Mouse (Mus musculus): Measurements from ENCODE around the gene Braf. TPM values are rescaled to one million over a fixed set of nuclear protein-coding genes. Genes with fewer than 3 reads are reported as not detected.

The Braf gene
- polyA plus RNA-seq, 1 experiment from 2014 or later: 4.8 TPM

DNA sequence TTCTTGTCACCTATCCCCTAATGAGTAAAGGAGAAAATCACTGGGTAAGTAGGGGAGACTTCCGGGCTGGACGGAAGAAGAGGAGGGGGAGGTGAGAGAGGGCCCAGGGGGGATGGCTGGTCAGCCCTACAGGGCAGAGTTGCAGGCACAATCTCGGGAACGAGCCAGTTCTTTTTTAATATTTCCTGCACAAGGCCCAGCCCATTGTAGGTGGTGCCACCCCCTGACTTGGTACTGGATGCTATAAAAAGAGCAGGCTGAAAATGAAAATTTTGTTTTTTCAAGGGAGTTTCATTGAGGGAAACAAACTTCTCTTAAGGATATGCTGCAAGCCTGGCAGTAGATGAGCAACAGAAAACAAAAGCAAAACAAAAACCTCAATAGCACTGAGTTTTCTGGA lies 44.7 kb downstream of the Braf start:
- ATAC-seq (ENCODE audit: low FRiP score, low TSS enrichment) (no peak), DNase-seq (ENCODE audit: low spot score) (no peak)
- WGBS: 66% methylated on average over 4 of the region's 4 CpGs
- Histone ChIP-seq H3K4me2 (replicated peaks; ENCODE audit: low read depth) (no peak overlapping the region), H3K27me3 (ENCODE audit: control insufficient read depth, insufficient read depth, low read length) (no peaks in the 10 kb centered on the region), H3K36me3 (ENCODE audit: control insufficient read depth, insufficient read depth, low read length) (0 out of 2 replicates have a peak, but pooled peaks cover 5% of the 10 kb centered on the region), H3K9ac (ENCODE audit: low read length) (no peak overlapping the region), H3K9me3 (ENCODE audit: control insufficient read depth, low read length) (no peaks in the 10 kb centered on the region), H3K27ac (replicated peaks) (no peak overlapping the region), H3K4me1 (replicated peaks; ENCODE audit: control insufficient read depth, insufficient read depth) (no peaks in the 10 kb centered on the region), H3K4me3 (ENCODE audit: low read depth, low read length) (no peak overlapping the region)
- no peak for TF ChIP-seq CTCF (IDR thresholded peaks at IDR 0.05; ENCODE audit: low read depth)
- TF ChIP-seq EP300 (optimal IDR thresholded peaks at IDR 0.05): no peak

DNA sequence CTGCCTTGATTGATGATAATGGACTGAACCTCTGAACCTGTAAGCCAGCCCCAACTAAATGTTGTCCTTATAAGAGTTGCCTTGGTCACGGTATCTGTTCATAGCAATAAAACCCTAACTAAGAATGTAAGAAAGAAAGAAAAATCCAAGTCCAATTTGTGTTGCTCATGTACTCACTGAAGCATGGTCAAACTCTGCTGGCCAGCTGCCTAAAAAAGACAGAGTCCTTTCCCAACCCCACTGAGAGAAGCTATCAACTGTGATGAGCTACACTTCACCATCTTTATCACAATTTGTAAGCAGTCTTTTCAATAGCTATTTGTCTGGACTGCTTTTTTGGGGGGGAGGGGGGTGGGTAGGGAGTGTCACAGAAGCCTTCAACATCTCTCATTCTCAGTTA lies 47.0 kb downstream of the Braf start:
- TF ChIP-seq EP300 (optimal IDR thresholded peaks at IDR 0.05) (no peak), CTCF (IDR thresholded peaks at IDR 0.05; ENCODE audit: low read depth) (no peak)
- Histone ChIP-seq H3K9me3 (ENCODE audit: control insufficient read depth, low read length) (no peaks in the 10 kb centered on the region), H3K4me3 (ENCODE audit: low read depth, low read length) (no peak overlapping the region), H3K4me2 (replicated peaks; ENCODE audit: low read depth) (no peak overlapping the region), H3K4me1 (replicated peaks; ENCODE audit: control insufficient read depth, insufficient read depth) (no peaks in the 10 kb centered on the region), H3K27me3 (ENCODE audit: control insufficient read depth, insufficient read depth, low read length) (no peaks in the 10 kb centered on the region), H3K27ac (replicated peaks) (no peak overlapping the region), H3K9ac (ENCODE audit: low read length) (no peak overlapping the region), H3K36me3 (ENCODE audit: control insufficient read depth, insufficient read depth, low read length) (0 out of 2 replicates have a peak, but pooled peaks cover 5% of the 10 kb centered on the region)
- DNase-seq (ENCODE audit: low spot score): no peak
- 97% methylated on average over 1 of the region's 1 CpGs for WGBS
- no peak for ATAC-seq (ENCODE audit: low FRiP score, low TSS enrichment)

- 0 out of 2 replicates have a peak, but pooled peaks cover 5% of the 10 kb centered on the region for H3K36me3 ChIP-seq (ENCODE audit: control insufficient read depth, insufficient read depth, low read length)
- no peak for DNase-seq (ENCODE audit: low spot score)
- H3K4me1 ChIP-seq (replicated peaks; ENCODE audit: control insufficient read depth, insufficient read depth): no peaks in the 10 kb centered on the region
- no peaks in the 10 kb centered on the region for H3K27me3 ChIP-seq (ENCODE audit: control insufficient read depth, insufficient read depth, low read length)
- H3K9me3 ChIP-seq (ENCODE audit: control insufficient read depth, low read length): no peaks in the 10 kb centered on the region
- WGBS: 89% methylated on average over 7 of the region's 7 CpGs
- ATAC-seq (ENCODE audit: low FRiP score, low TSS enrichment): no peak
- H3K4me2 ChIP-seq (replicated peaks; ENCODE audit: low read depth): no peak overlapping the region
- no peak for TF ChIP-seq EP300 (optimal IDR thresholded peaks at IDR 0.05)
- no peak for TF ChIP-seq CTCF (IDR thresholded peaks at IDR 0.05; ENCODE audit: low read depth)
- H3K9ac ChIP-seq (ENCODE audit: low read length): no peak overlapping the region
- no peak overlapping the region for H3K4me3 ChIP-seq (ENCODE audit: low read depth, low read length)
- no peak overlapping the region for H3K27ac ChIP-seq (replicated peaks)
Measured at GRCm38 (mm10) chr6:39675081-39675480, 50.2 kb downstream of the Braf start.

DNA sequence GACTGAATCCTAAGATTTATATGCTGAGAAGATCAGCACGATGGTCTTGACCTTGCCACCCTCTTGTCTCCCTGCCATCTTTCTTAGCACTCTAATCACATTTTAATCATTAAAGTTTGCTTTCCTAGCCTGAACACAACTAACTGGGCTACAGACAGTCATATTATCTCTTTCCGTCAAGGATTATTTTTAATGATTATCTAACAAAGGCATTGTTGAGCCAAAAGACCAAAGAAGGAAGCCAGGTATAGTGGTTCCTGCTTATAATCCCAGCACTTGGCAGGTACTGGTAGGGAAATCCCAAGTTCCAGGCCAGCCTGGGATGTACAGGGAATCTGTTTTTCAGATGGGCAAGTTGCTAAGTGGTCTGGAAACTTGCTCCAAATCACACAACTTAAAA lies 114.0 kb downstream of the Braf start:
- WGBS: 80% methylated on average over 2 of the region's 2 CpGs

DNA sequence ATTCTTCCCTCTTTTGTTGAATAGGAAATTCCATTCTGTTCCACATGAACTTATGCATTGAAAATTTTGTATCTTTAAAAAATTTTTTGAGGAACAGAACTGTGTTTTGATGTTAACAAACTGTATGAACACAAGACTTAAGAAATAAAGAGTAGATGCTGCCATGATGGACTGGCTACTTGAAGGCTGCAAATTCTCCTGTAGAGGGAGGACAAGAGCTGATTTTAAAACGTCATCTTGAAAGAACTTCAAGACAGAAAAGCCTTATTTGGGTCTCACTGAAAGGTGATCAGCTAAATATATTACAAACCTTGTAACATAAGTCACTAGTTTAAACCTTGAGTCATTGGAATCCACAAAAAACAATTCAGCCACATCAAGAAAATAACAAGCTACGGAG lies 115.1 kb downstream of the Braf start:
- H3K4me2 ChIP-seq (replicated peaks; ENCODE audit: low read depth): no peak overlapping the region
- no peaks in the 10 kb centered on the region for H3K9me3 ChIP-seq (ENCODE audit: control insufficient read depth, low read length)
- TF ChIP-seq EP300 (optimal IDR thresholded peaks at IDR 0.05) (no peak), CTCF (IDR thresholded peaks at IDR 0.05; ENCODE audit: low read depth) (peak; percentile 56)
- no peak overlapping the region for H3K27ac ChIP-seq (replicated peaks)
- no peak for DNase-seq (ENCODE audit: low spot score)
- no peaks in the 10 kb centered on the region for H3K27me3 ChIP-seq (ENCODE audit: control insufficient read depth, insufficient read depth, low read length)
- no peak overlapping the region for H3K9ac ChIP-seq (ENCODE audit: low read length)
- H3K4me1 ChIP-seq (replicated peaks; ENCODE audit: control insufficient read depth, insufficient read depth): no peaks in the 10 kb centered on the region
- no peak for ATAC-seq (ENCODE audit: low FRiP score, low TSS enrichment)
- no peak overlapping the region for H3K4me3 ChIP-seq (ENCODE audit: low read depth, low read length)
- peaks cover 8% of the 10 kb centered on the region; the same call in 1 of the 2 replicates for H3K36me3 ChIP-seq (ENCODE audit: control insufficient read depth, insufficient read depth, low read length)
- WGBS: 62% methylated on average over 2 of the region's 2 CpGs

More for the DNA sequence above, 114.0 kb downstream of the Braf start:
- H3K9me3 ChIP-seq (ENCODE audit: control insufficient read depth, low read length): no peaks in the 10 kb centered on the region
- TF ChIP-seq EP300 (optimal IDR thresholded peaks at IDR 0.05): no peak
- TF ChIP-seq CTCF (IDR thresholded peaks at IDR 0.05; ENCODE audit: low read depth): no peak
- peaks cover 8% of the 10 kb centered on the region; the same call in 1 of the 2 replicates for H3K36me3 ChIP-seq (ENCODE audit: control insufficient read depth, insufficient read depth, low read length)
- H3K27me3 ChIP-seq (ENCODE audit: control insufficient read depth, insufficient read depth, low read length): no peaks in the 10 kb centered on the region
- H3K9ac ChIP-seq (ENCODE audit: low read length): no peak overlapping the region
- no peak overlapping the region for H3K4me3 ChIP-seq (ENCODE audit: low read depth, low read length)
- H3K27ac ChIP-seq (replicated peaks): no peak overlapping the region
- DNase-seq (ENCODE audit: low spot score): no peak
- H3K4me2 ChIP-seq (replicated peaks; ENCODE audit: low read depth): no peak overlapping the region
- no peak for ATAC-seq (ENCODE audit: low FRiP score, low TSS enrichment)
- no peaks in the 10 kb centered on the region for H3K4me1 ChIP-seq (replicated peaks; ENCODE audit: control insufficient read depth, insufficient read depth)

DNA sequence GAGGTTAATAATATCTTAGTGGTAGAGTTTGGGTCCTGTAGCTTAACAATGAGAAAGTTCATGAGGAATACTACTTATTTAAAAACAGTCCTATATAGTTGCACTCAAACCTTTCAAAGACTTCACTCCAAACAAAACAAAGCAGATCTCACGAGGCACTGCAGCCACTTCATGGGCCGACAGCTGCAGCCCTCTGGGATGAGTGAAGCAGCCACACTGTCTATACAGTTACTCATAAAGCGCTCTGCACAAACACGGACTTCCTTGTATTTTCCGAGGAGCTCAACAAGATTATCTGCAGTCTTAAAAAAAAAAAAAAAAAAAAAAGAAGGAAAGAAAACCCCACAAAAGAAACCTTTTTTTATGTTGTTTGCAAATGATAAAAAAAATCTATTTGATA lies 117.9 kb downstream of the Braf start:
- no peak for ATAC-seq (ENCODE audit: low FRiP score, low TSS enrichment)
- Histone ChIP-seq H3K4me2 (replicated peaks; ENCODE audit: low read depth) (no peak overlapping the region), H3K4me1 (replicated peaks; ENCODE audit: control insufficient read depth, insufficient read depth) (no peaks in the 10 kb centered on the region), H3K27me3 (ENCODE audit: control insufficient read depth, insufficient read depth, low read length) (no peaks in the 10 kb centered on the region), H3K36me3 (ENCODE audit: control insufficient read depth, insufficient read depth, low read length) (0 out of 2 replicates have a peak, but pooled peaks cover 3% of the 10 kb centered on the region), H3K9me3 (ENCODE audit: control insufficient read depth, low read length) (no peaks in the 10 kb centered on the region), H3K27ac (replicated peaks) (no peak overlapping the region), H3K9ac (ENCODE audit: low read length) (no peak overlapping the region), H3K4me3 (ENCODE audit: low read depth, low read length) (no peak overlapping the region)
- TF ChIP-seq CTCF (IDR thresholded peaks at IDR 0.05; ENCODE audit: low read depth) (no peak), EP300 (optimal IDR thresholded peaks at IDR 0.05) (no peak)
- no peak for DNase-seq (ENCODE audit: low spot score)
- WGBS: 39% methylated on average over 5 of the region's 5 CpGs
